Mouse (Mus musculus): ENCODE measurements around the gene Tsc22d3. TPM values are rescaled to one million over a fixed set of nuclear protein-coding genes. Genes with fewer than 3 reads are reported as not detected.
"Not testable (repeated sequence)": the region's sequence is repeated elsewhere in the genome, so short reads cannot be mapped to it uniquely, and the experiment has no call there.

The Tsc22d3 gene
- polyA plus RNA-seq, 1 experiment from 2014 or later, result 104 TPM

- no peak for ATAC-seq
- no peaks in the 10 kb centered on the region for H3K36me3 ChIP-seq (ENCODE audit: control insufficient read depth, insufficient read depth)
- no peak overlapping the region for H3K4me3 ChIP-seq (replicated peaks; ENCODE audit: low read length)
- no peaks in the 10 kb centered on the region for H3K4me1 ChIP-seq (replicated peaks; ENCODE audit: control insufficient read depth, insufficient read depth, low read length)
- H3K9ac ChIP-seq (replicated peaks; ENCODE audit: low read depth, low read length), result no peak overlapping the region
- H3K9me3 ChIP-seq (ENCODE audit: control insufficient read depth, low read length), result no peaks in the 10 kb centered on the region
- H3K27ac ChIP-seq (ENCODE audit: low read length), result no peak overlapping the region
- H3K4me2 ChIP-seq (ENCODE audit: low read length), result no peak overlapping the region
- 0 out of 2 replicates have a peak, but pooled peaks cover 3% of the 10 kb centered on the region for H3K27me3 ChIP-seq (replicated peaks; ENCODE audit: control insufficient read depth, insufficient read depth, low read length)
- 61% methylated on average over 6 of the region's 6 CpGs for WGBS
Observed at GRCm38 (mm10) chrX:140509817-140510216, 90.6 kb downstream of the Tsc22d3 start.

GRCm38 (mm10) chrX:140508791-140509190 lies 91.7 kb downstream of the Tsc22d3 start:
- 74% methylated on average over 4 of the region's 4 CpGs for WGBS
- H3K36me3 ChIP-seq (ENCODE audit: control insufficient read depth, insufficient read depth); H3K4me3 ChIP-seq (replicated peaks; ENCODE audit: low read length); H3K27me3 ChIP-seq (replicated peaks; ENCODE audit: control insufficient read depth, insufficient read depth, low read length); H3K9ac ChIP-seq (replicated peaks; ENCODE audit: low read depth, low read length); ATAC-seq; H3K4me1 ChIP-seq (replicated peaks; ENCODE audit: control insufficient read depth, insufficient read depth, low read length); H3K9me3 ChIP-seq (ENCODE audit: control insufficient read depth, low read length); H3K4me2 ChIP-seq (ENCODE audit: low read length); H3K27ac ChIP-seq (ENCODE audit: low read length): not testable (repeated sequence)

DNA sequence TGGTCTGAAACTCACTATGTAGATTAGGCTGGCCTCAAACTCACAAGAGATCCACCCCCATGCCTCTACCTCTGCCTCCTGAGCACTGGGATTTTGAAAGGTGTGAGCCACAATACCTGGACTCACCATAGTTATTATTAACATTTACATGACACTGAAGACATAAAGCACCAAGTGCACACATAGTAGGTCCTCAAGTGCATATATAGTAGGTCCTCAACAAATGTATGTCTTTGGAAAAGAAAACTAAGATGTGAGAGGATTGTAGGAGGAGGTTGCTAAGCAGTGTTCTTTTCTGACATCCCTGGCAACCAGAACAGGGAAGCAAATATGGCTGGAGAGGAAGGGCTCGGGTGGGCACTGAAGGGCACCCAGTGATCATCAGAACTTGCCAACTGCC lies 93.1 kb downstream of the Tsc22d3 start:
- Histone ChIP-seq H3K27ac (ENCODE audit: low read length) (no peak overlapping the region), H3K4me3 (replicated peaks; ENCODE audit: low read length) (no peak overlapping the region), H3K9me3 (ENCODE audit: control insufficient read depth, low read length) (no peaks in the 10 kb centered on the region), H3K4me2 (ENCODE audit: low read length) (no peak overlapping the region), H3K36me3 (ENCODE audit: control insufficient read depth, insufficient read depth) (no peaks in the 10 kb centered on the region), H3K27me3 (replicated peaks; ENCODE audit: control insufficient read depth, insufficient read depth, low read length) (0 out of 2 replicates have a peak, but pooled peaks cover 3% of the 10 kb centered on the region), H3K4me1 (replicated peaks; ENCODE audit: control insufficient read depth, insufficient read depth, low read length) (no peaks in the 10 kb centered on the region), H3K9ac (replicated peaks; ENCODE audit: low read depth, low read length) (no peak overlapping the region)
- no peak for ATAC-seq
- 90% methylated on average over 1 of the region's 1 CpGs for WGBS

GRCm38 (mm10) chrX:140506436-140507180 lies 93.9 kb downstream of the Tsc22d3 start:
- Histone ChIP-seq H3K36me3 (ENCODE audit: control insufficient read depth, insufficient read depth) (no peaks in the 10 kb centered on the region), H3K27me3 (replicated peaks; ENCODE audit: control insufficient read depth, insufficient read depth, low read length) (0 out of 2 replicates have a peak, but pooled peaks cover 3% of the 10 kb centered on the region), H3K9me3 (ENCODE audit: control insufficient read depth, low read length) (no peaks in the 10 kb centered on the region), H3K4me1 (replicated peaks; ENCODE audit: control insufficient read depth, insufficient read depth, low read length) (no peaks in the 10 kb centered on the region), H3K4me3 (replicated peaks; ENCODE audit: low read length) (no peak overlapping the region), H3K4me2 (ENCODE audit: low read length) (no peak overlapping the region), H3K9ac (replicated peaks; ENCODE audit: low read depth, low read length) (no peak overlapping the region), H3K27ac (ENCODE audit: low read length) (no peak overlapping the region)
- 52% methylated on average over 6 of the region's 6 CpGs for WGBS
- ATAC-seq, result no peak

DNA sequence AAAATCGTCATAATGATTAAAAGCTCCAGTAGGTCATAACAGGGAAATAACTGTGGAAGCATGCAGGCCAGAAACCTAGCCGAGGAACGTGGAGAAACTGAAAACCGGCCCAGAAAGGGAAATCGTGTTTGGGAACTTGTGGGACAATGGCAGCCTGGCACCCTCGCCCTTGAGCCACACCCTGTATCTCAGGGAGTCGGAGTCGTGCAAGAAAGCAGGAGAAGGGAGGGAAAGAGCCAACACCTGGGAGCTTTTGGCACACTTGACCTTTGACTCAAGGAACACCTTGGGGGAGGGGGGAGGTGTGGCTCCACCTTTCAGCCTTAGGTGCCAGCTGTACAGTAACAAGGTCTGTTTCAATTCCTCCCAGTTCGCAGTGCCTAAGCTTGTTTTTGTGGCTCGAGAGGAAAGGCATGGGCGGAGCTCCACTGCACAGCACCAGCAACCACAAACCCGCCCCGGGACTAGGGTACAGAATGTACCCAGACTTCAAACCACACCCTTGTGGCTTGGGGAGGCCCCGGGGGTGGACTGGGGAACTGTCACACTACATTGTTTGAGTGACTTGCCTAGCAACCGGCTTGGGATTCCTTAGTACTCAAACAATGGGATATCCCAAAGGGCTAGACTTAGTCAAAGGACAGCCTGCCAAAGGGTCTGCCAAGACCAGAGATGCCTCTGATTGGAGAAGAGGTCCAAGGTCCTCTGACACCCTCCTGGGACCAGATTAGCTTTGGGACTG lies 94.8 kb downstream of the Tsc22d3 start:
- H3K4me1 ChIP-seq (replicated peaks; ENCODE audit: control insufficient read depth, insufficient read depth, low read length), result no peaks in the 10 kb centered on the region
- no peak overlapping the region for H3K9ac ChIP-seq (replicated peaks; ENCODE audit: low read depth, low read length)
- H3K4me2 ChIP-seq (ENCODE audit: low read length), result no peak overlapping the region
- no peaks in the 10 kb centered on the region for H3K27me3 ChIP-seq (replicated peaks; ENCODE audit: control insufficient read depth, insufficient read depth, low read length)
- no peaks in the 10 kb centered on the region for H3K36me3 ChIP-seq (ENCODE audit: control insufficient read depth, insufficient read depth)
- 55% methylated on average over 15 of the region's 15 CpGs for WGBS
- H3K9me3 ChIP-seq (ENCODE audit: control insufficient read depth, low read length), result no peaks in the 10 kb centered on the region
- H3K27ac ChIP-seq (ENCODE audit: low read length), result no peak overlapping the region
- no peak for ATAC-seq
- no peak overlapping the region for H3K4me3 ChIP-seq (replicated peaks; ENCODE audit: low read length)

DNA sequence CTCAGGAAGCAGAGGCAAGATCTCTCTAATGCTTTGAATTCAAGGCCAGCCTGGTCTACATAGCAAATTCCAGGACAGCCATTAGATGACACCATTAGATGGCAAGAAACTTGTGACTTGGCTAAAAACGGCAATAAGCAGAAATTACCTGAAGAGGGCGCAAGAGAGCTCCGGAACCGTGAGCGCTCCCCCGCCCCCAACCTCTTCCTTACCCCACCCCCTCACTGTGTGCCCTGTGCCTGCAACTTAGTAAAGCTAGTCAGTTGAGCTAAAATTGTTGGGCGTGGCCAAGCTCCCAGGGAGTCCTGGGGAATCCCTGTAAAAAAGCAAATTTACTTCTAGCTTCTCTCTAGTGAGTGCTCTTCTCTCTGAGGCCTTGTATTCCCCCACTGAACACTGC lies 96.6 kb downstream of the Tsc22d3 start:
- no peaks in the 10 kb centered on the region for H3K4me1 ChIP-seq (replicated peaks; ENCODE audit: control insufficient read depth, insufficient read depth, low read length)
- 0 out of 2 replicates have a peak, but pooled peaks have one; percentile 31 for ATAC-seq
- H3K9ac ChIP-seq (replicated peaks; ENCODE audit: low read depth, low read length), result no peak overlapping the region
- 31% methylated on average over 7 of the region's 7 CpGs for WGBS
- no peaks in the 10 kb centered on the region for H3K27me3 ChIP-seq (replicated peaks; ENCODE audit: control insufficient read depth, insufficient read depth, low read length)
- H3K27ac ChIP-seq (ENCODE audit: low read length), result no peak overlapping the region
- no peak overlapping the region for H3K4me3 ChIP-seq (replicated peaks; ENCODE audit: low read length)
- no peak overlapping the region for H3K4me2 ChIP-seq (ENCODE audit: low read length)
- no peaks in the 10 kb centered on the region for H3K9me3 ChIP-seq (ENCODE audit: control insufficient read depth, low read length)
- no peaks in the 10 kb centered on the region for H3K36me3 ChIP-seq (ENCODE audit: control insufficient read depth, insufficient read depth)

DNA sequence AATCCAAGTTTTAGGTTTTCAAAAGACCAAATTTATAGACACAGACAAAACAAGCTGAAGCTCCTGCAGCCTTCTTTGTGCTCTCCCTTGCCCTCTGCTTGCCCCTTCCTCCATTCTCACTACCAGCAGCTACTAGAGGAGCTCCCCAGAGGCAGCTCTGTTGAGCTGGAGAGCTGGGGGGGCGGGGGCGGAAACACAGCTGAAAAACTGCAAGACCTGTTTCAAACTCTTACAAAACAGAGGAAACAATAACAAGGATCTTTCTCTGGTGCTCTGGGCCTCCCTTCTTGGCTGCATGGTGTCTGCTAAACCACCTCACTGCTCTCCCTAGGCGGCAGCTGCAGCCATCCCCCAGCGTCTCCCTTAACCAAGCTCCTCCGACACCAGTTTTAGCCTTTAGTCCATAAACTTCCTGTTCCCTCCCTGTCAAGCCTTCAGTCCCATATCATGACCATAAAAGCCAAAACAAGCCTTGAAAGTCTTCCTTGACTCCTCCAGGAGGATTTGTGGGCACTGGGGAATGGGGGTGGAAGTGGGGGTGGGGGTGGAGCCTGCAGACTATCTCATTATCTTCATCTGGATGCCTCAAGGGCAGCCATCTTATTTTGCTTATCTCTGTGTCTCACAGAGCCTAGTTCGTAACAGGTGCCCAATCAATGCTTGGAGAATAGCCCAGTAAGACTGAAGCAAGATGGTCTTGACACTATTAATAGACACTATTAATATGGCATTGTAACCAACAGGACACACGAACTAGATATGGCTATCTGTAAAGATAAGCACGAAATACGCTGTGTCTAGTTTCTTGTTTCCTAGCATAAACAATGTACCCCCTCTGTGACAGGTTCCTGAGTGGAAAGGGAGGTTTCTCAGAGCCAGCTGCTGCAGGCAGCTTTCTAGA lies 98.8 kb downstream of the Tsc22d3 start:
- H3K27ac ChIP-seq (ENCODE audit: low read length), result no peak overlapping the region
- 74% methylated on average over 9 of the region's 9 CpGs for WGBS
- no peak overlapping the region for H3K4me2 ChIP-seq (ENCODE audit: low read length)
- no peak overlapping the region for H3K4me3 ChIP-seq (replicated peaks; ENCODE audit: low read length)
- H3K9ac ChIP-seq (replicated peaks; ENCODE audit: low read depth, low read length), result no peak overlapping the region
- H3K9me3 ChIP-seq (ENCODE audit: control insufficient read depth, low read length), result no peaks in the 10 kb centered on the region
- no peak for ATAC-seq
- H3K4me1 ChIP-seq (replicated peaks; ENCODE audit: control insufficient read depth, insufficient read depth, low read length), result no peaks in the 10 kb centered on the region
- H3K36me3 ChIP-seq (ENCODE audit: control insufficient read depth, insufficient read depth), result no peaks in the 10 kb centered on the region
- no peaks in the 10 kb centered on the region for H3K27me3 ChIP-seq (replicated peaks; ENCODE audit: control insufficient read depth, insufficient read depth, low read length)

DNA sequence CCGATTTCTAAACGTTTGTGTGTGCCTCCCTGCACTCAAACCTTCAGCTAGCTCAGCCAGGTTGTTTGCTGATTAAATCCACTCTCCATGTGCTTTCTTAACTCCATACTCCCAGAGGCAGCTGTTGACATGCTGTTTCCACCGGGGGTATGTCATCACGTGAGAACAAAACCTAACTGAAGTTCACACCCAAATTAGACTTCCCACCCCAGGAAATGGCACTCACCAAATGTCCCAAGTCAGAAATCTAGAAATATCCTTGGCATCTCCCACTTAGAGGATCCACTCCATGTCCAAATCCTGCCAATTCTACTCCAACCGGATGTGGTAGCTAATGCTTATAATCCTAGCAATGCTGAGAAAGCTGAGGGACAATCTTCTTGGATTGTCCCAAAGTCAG lies 100.2 kb downstream of the Tsc22d3 start:
- Histone ChIP-seq H3K9me3 (ENCODE audit: control insufficient read depth, low read length) (no peaks in the 10 kb centered on the region), H3K4me1 (replicated peaks; ENCODE audit: control insufficient read depth, insufficient read depth, low read length) (no peaks in the 10 kb centered on the region), H3K27me3 (replicated peaks; ENCODE audit: control insufficient read depth, insufficient read depth, low read length) (no peaks in the 10 kb centered on the region), H3K4me2 (ENCODE audit: low read length) (no peak overlapping the region), H3K4me3 (replicated peaks; ENCODE audit: low read length) (no peak overlapping the region), H3K36me3 (ENCODE audit: control insufficient read depth, insufficient read depth) (no peaks in the 10 kb centered on the region), H3K27ac (ENCODE audit: low read length) (no peak overlapping the region), H3K9ac (replicated peaks; ENCODE audit: low read depth, low read length) (no peak overlapping the region)
- no peak for ATAC-seq
- 85% methylated on average over 5 of the region's 5 CpGs for whole genome bisulfite sequencing

DNA sequence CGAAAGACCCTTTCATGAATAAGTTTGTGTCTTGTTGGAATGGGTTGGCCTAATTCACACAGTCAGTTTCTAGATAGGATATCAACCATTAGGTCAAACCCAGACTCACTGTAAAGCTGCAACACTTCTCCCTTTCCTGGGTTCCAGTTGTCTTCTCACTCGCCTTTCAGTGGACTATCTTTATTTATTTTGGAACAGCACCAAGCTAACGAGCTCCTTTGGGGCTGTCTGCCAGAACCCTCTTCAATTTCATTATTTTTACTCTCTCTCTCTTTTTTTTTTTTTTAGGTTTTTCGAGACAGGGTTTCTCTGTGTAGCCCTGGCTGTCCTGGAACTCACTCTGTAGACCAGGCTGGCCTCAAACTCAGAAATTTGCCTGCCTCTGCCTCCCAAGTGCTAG lies 102.0 kb downstream of the Tsc22d3 start:
- H3K27ac ChIP-seq (ENCODE audit: low read length); H3K4me3 ChIP-seq (replicated peaks; ENCODE audit: low read length); H3K36me3 ChIP-seq (ENCODE audit: control insufficient read depth, insufficient read depth); H3K4me2 ChIP-seq (ENCODE audit: low read length); H3K4me1 ChIP-seq (replicated peaks; ENCODE audit: control insufficient read depth, insufficient read depth, low read length); H3K27me3 ChIP-seq (replicated peaks; ENCODE audit: control insufficient read depth, insufficient read depth, low read length); ATAC-seq; H3K9me3 ChIP-seq (ENCODE audit: control insufficient read depth, low read length); H3K9ac ChIP-seq (replicated peaks; ENCODE audit: low read depth, low read length): not testable (repeated sequence)
- 48% methylated on average over 4 of the region's 4 CpGs for WGBS

All from forebrain, embryonic 16.5 days (tissue).